Mouse (Mus musculus): ENCODE results near the gene Esrrg. TPM values are rescaled to one million over a fixed set of nuclear protein-coding genes. Genes with fewer than 3 reads are reported as not detected.

Esrrg gene
- total and polyA plus RNA-seq, 3 experiments: not detected

GRCm38 (mm10) chr1:187749294-187749693 is 140.7 kb downstream of the Esrrg start:
- in situ Hi-C loops (cut with MboI; ENCODE audit: low pct_ligation_motif_present, low pct_unique_long_range_greater_than_20kb, low sequenced_read_pairs): no loop called here
- no peak overlapping the region for H3K4me3 ChIP-seq (replicated peaks in 1 of 3; ENCODE audit: low read depth in 2 of 3, low read length in 2 of 3, poor library complexity in 1 of 3)
- no peaks in the 10 kb centered on the region for H3K79me2 ChIP-seq (replicated peaks; ENCODE audit: control insufficient read depth, extremely low read depth, insufficient read depth, poor library complexity, severe bottlenecking)
- H3K4me2 ChIP-seq (ENCODE audit: insufficient read depth, low read depth, poor library complexity, severe bottlenecking): no peak overlapping the region
- DNase-seq (ENCODE audit: extremely low read depth): no peak
- no peaks in the 10 kb centered on the region for H3K36me3 ChIP-seq (replicated peaks in 1 of 2; ENCODE audit: control insufficient read depth in 1 of 2, insufficient read depth in 1 of 2, low read length in 1 of 2)
- H3K9ac ChIP-seq (ENCODE audit: insufficient read depth, low read depth): no peak overlapping the region
- no peak overlapping the region for H3K27ac ChIP-seq (ENCODE audit: insufficient read depth, low read depth)
- peaks cover 51% of the 10 kb centered on the region for H3K9me3 ChIP-seq (replicated peaks; ENCODE audit: low read length)
- H3K27me3 ChIP-seq (replicated peaks): no peaks in the 10 kb centered on the region
- dilution Hi-C loops (cut with MboI; ENCODE audit: extremely low pct_ligation_motif_present, extremely low pct_unique_long_range_greater_than_20kb, low sequenced_read_pairs): no loop called here
- H3K4me1 ChIP-seq (ENCODE audit: control insufficient read depth in 1 of 2, insufficient read depth in 2 of 2): no peaks in the 10 kb centered on the region
- TF ChIP-seq ZC3H11A (IDR thresholded peaks at IDR 0.05; ENCODE audit: low read depth, low read length) (no peak), MAFK (IDR thresholded peaks at IDR 0.05; ENCODE audit: insufficient replicate concordance, low read length) (no peak), IRF4 (IDR thresholded peaks at IDR 0.05; ENCODE audit: low read depth, low read length) (no peak), KAT2A (IDR thresholded peaks at IDR 0.05; ENCODE audit: insufficient replicate concordance, low read length) (no peak)

DNA sequence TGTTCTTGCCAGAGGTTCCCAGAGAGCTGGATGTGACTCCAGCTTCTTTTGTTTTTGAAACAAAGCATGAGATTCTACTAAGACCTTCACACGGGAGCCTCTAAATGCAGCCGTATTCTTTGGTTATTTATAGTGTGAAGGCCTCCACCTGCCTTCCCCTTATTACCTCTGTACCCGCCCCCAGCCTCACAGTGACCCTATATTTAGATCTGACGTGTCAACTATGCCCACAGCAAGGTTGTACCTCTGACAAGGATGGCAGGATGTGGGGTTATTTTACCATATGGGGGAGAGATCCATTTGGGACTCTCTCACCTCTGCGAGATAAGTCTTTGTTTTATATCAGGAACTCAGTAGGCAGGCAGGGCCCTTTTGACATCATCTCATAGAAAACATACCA is 141.3 kb downstream of the Esrrg start:
- in situ Hi-C loops (cut with MboI; ENCODE audit: low pct_ligation_motif_present, low pct_unique_long_range_greater_than_20kb, low sequenced_read_pairs) (no loop called here), dilution Hi-C loops (cut with MboI; ENCODE audit: extremely low pct_ligation_motif_present, extremely low pct_unique_long_range_greater_than_20kb, low sequenced_read_pairs) (no loop called here)
- H3K4me2 ChIP-seq (ENCODE audit: insufficient read depth, low read depth, poor library complexity, severe bottlenecking): no peak overlapping the region
- H3K9ac ChIP-seq (ENCODE audit: insufficient read depth, low read depth): no peak overlapping the region
- no peaks in the 10 kb centered on the region for H3K27me3 ChIP-seq (replicated peaks)
- H3K4me1 ChIP-seq (ENCODE audit: control insufficient read depth in 1 of 2, insufficient read depth in 2 of 2): no peaks in the 10 kb centered on the region
- no peaks in the 10 kb centered on the region for H3K36me3 ChIP-seq (replicated peaks in 1 of 2; ENCODE audit: control insufficient read depth in 1 of 2, insufficient read depth in 1 of 2, low read length in 1 of 2)
- no peak for DNase-seq (ENCODE audit: extremely low read depth)
- no peak overlapping the region for H3K4me3 ChIP-seq (replicated peaks in 1 of 3; ENCODE audit: low read depth in 2 of 3, low read length in 2 of 3, poor library complexity in 1 of 3)
- H3K27ac ChIP-seq (ENCODE audit: insufficient read depth, low read depth): no peak overlapping the region
- H3K9me3 ChIP-seq (replicated peaks; ENCODE audit: low read length): peaks cover 57% of the 10 kb centered on the region
- H3K79me2 ChIP-seq (replicated peaks; ENCODE audit: control insufficient read depth, extremely low read depth, insufficient read depth, poor library complexity, severe bottlenecking): no peaks in the 10 kb centered on the region
- TF ChIP-seq MYC (IDR thresholded peaks at IDR 0.05; ENCODE audit: low read depth, low read length) (no peak), NELFE (IDR thresholded peaks at IDR 0.05; ENCODE audit: low read depth, low read length) (no peak), KAT2A (IDR thresholded peaks at IDR 0.05; ENCODE audit: insufficient replicate concordance, low read length) (no peak), TBP (conservative IDR thresholded peaks at IDR 0.05; ENCODE audit: low read depth, low read length) (no peak), ZNF384 (IDR thresholded peaks at IDR 0.05; ENCODE audit: low read depth, low read length) (no peak), MXI1 (IDR thresholded peaks at IDR 0.05; ENCODE audit: low read depth, low read length) (no peak), MEF2A (IDR thresholded peaks at IDR 0.05; ENCODE audit: borderline replicate concordance, low read depth, low read length) (no peak), MAFK (IDR thresholded peaks at IDR 0.05; ENCODE audit: insufficient replicate concordance, low read length) (no peak), SMC3 (IDR thresholded peaks at IDR 0.05; ENCODE audit: low read depth, low read length) (no peak), NRF1 (IDR thresholded peaks at IDR 0.05; ENCODE audit: low read depth, low read length) (no peak), MAX (IDR thresholded peaks at IDR 0.05; ENCODE audit: low read length) (no peak), POLR2AphosphoS2 (IDR thresholded peaks at IDR 0.05; ENCODE audit: low read depth, low read length) (no peak), JUND (conservative IDR thresholded peaks at IDR 0.05; ENCODE audit: low read depth, low read length) (no peak), BHLHE40 (IDR thresholded peaks at IDR 0.05; ENCODE audit: low read depth, low read length) (no peak), PAX5 (IDR thresholded peaks at IDR 0.05; ENCODE audit: low read length) (no peak), RAD21 (IDR thresholded peaks at IDR 0.05; ENCODE audit: low read depth, low read length) (no peak), CHD1 (IDR thresholded peaks at IDR 0.05; ENCODE audit: low read depth, low read length) (no peak), UBTF (IDR thresholded peaks at IDR 0.05; ENCODE audit: low read depth, low read length) (no peak)
